Mouse (Mus musculus) bone marrow, adult 2 months (tissue): ENCODE measurements around the gene Jup.

Experiments used
- CTCF ChIP-seq: fragments of 200-500 bp; IDR thresholded peaks from 2 replicates; pipeline ENCODE4 v1.5.1; 2011; ENCODE audit warnings: low read length, control low read depth; ENCODE audit not compliant: control insufficient read depth, insufficient read depth
- POLR2A ChIP-seq: fragments of 200-500 bp; IDR thresholded peaks from 2 replicates; pipeline ENCODE4 v1.6.1; 2011; ENCODE audit warnings: low read depth, mild to moderate bottlenecking, control low read depth, low read length, borderline replicate concordance; ENCODE audit not compliant: control insufficient read depth

GRCm38 (mm10) chr11:100398517-100398916 lies 954 bp upstream of the Jup start:
- TF ChIP-seq CTCF (no peak), POLR2A (no peak)
